Mouse (Mus musculus) bone marrow, adult 2 months (tissue): ENCODE results near the gene R3hdm2. TPM values are rescaled to one million over a fixed set of nuclear protein-coding genes. Genes with fewer than 3 reads are reported as not detected.

Source experiments
- H3K27ac ChIP-seq: fragments of 200-500 bp; 2 replicates; pipeline ENCODE4 v1.5.1; 2012; ENCODE audit warnings: low read depth, mild to moderate bottlenecking, control low read depth, inconsistent platforms, low read length; ENCODE audit not compliant: control insufficient read depth, poor library complexity, insufficient read depth
- H3K4me1 ChIP-seq: fragments of 200-500 bp; 2 replicates; pipeline ENCODE4 v1.6.1; 2011; ENCODE audit warnings: low read length; ENCODE audit not compliant: control insufficient read depth, insufficient read depth
- H3K4me3 ChIP-seq: fragments of 200-500 bp; replicated peaks from 2 replicates; pipeline ENCODE3; 2011; ENCODE audit warnings: mild to moderate bottlenecking, low read depth, low read length, control low read depth; ENCODE audit not compliant: control insufficient read depth
- CTCF ChIP-seq: fragments of 200-500 bp; IDR thresholded peaks from 2 replicates; pipeline ENCODE4 v1.5.1; 2011; ENCODE audit warnings: low read length, control low read depth; ENCODE audit not compliant: control insufficient read depth, insufficient read depth
- POLR2A ChIP-seq: fragments of 200-500 bp; IDR thresholded peaks from 2 replicates; pipeline ENCODE4 v1.6.1; 2011; ENCODE audit warnings: low read depth, mild to moderate bottlenecking, control low read depth, low read length, borderline replicate concordance; ENCODE audit not compliant: control insufficient read depth
- WGBS: fragments of 180-500 bp; shearing (Covaris S2); methylation state at CpG from one replicate; pipeline ENCODE4 v1.1.7; 2018; 5-methylcytosine and 5-hydroxymethylcytosine counted together
- polyA plus RNA-seq: library from polyadenylated mRNA; stranded (reverse); fragments of >200 nt; gene quantifications from 2 replicates; pipeline ENCODE4 v1.2.4, GENCODE M21; 2011; ENCODE audit warnings: low replicate concordance; ENCODE audit not compliant: missing spikeins, insufficient read depth, insufficient read length

R3hdm2 gene
- polyA plus RNA-seq, 1 experiment: 144 TPM

DNA sequence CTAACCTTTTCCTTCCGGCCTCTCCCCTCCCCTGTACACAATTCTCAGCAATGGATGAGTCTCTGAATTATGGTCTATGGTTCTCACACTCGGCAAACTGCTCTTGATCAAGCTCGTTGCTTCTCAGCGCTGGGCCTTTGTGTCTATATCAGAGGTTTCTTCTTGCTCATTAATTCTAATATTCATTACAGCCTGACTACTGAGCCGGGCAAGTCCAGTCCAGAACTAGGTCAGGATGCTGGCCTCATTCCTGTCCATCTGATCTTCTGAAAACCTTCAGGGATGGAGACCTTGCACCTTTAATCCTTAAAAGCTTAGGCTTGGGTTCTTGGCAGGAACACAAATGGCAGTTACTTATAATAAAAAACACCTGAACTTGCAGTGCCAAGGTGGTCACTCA, 119.4 kb downstream of the R3hdm2 start:
- TF ChIP-seq POLR2A (no peak), CTCF (no peak)
- WGBS: 92% methylated on average over 5 of the region's 5 CpGs
- Histone ChIP-seq H3K4me3 (no peak overlapping the region), H3K4me1 (no peaks in the 10 kb centered on the region), H3K27ac (no peak overlapping the region)

DNA sequence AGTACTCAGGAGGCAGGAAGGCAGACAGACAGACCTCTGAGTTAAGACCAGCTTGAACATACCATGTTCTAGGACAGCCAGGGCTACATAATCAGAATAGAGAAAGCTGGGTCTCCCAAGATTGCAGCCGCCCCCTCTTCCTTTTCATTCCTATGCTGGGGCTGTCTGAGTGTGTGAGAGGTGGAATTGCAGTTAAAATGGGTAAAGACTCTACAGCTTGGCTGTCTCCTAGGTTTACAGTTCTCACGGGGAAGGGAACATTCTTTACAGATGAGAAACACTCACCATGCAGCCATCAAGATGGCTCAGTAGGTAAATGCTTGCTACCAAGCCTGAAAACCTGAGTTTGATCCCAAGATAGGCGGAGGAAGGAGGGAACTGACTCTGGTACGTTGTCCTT, 119.9 kb downstream of the R3hdm2 start:
- no peaks in the 10 kb centered on the region for H3K4me1 ChIP-seq
- H3K27ac ChIP-seq: no peak overlapping the region
- TF ChIP-seq CTCF (no peak), POLR2A (no peak)
- 85% methylated on average over 4 of the region's 4 CpGs for WGBS
- H3K4me3 ChIP-seq: no peak overlapping the region

DNA sequence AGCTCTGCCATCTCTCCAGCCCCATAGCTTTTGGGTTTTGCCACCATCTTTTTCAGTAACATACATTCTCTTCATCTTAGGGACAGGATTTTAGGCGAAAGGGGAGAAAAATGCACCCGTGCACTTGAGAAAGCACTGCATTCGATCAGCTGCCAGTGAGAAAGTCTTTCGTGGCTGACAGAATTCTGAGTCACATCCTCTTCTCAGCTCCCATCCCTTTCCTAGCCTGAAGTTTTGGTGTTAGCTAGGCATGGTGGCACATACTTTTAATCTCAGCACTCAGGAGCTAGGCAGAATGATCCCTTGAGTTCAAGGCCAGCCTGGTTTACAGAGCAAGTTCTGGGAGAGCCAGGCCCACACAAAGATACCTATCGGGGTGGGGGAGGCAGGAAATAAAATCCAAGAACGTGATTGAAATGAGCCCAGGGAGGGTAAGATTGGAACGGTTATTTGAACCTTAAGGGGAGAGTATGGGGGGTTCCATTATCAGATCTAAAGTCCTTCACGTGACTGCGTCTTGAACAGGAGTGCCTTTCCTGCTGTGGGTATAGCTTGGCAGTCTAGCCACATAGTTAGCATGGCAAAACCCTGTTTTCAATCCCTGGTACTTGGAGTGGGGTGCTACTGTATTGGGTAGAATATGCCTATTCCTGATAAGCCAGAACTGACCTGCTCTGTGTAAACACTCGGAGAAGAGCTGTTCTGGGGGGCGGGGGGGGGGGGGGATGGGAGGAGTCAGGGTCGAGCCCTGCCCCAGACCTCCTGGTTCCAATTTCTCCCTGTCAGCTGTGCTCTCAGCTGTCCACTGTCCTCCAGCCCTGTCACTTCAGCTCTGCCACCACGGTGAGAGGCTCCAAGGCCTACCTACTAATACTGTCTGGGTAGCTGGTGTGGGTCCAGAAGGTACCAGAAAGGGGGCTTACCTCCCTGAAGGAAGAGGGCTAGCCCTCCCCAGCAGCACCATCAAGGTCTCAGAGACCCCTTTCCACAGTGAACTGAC, 121.1 kb downstream of the R3hdm2 start, which contains the start of gene Stac3:
Gene Stac3 (plus strand): TSS at position 793 of the 1,000 bp plus-strand sequence.
- no peaks in the 10 kb centered on the region for H3K4me1 ChIP-seq
- WGBS: 76% methylated on average over 13 of the region's 13 CpGs
- TF ChIP-seq POLR2A (no peak), CTCF (no peak)
- H3K4me3 ChIP-seq: no peak within 1 kb of the TSS
- H3K27ac ChIP-seq: no peak within 1 kb of the TSS

DNA sequence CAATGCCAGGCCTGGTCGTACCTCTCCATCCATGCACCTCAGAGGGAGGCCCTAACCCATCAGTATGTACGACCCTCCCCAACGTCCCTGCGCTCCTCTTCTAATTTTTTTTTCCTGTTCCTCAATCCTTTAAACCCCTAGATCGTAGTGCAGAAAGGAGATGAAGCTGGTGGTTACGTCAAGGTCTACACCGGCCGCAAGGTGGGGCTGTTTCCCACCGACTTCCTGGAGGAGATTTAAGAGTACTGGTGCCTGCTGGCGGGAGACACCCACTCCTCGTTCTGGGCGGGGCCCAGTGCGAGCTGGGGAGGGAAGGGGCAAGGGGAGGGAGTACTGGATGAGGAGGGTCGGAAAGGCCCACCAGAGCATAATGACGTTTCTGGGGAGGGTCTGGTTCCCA, 128.1 kb downstream of the R3hdm2 start:
- Histone ChIP-seq H3K4me1 (peaks cover 1% of the 10 kb centered on the region; the same call in 1 of the 2 replicates), H3K27ac (no peak overlapping the region), H3K4me3 (no peak overlapping the region)
- TF ChIP-seq POLR2A (no peak), CTCF (peak; percentile 78)
- 3% methylated on average over 15 of the region's 15 CpGs for WGBS

DNA sequence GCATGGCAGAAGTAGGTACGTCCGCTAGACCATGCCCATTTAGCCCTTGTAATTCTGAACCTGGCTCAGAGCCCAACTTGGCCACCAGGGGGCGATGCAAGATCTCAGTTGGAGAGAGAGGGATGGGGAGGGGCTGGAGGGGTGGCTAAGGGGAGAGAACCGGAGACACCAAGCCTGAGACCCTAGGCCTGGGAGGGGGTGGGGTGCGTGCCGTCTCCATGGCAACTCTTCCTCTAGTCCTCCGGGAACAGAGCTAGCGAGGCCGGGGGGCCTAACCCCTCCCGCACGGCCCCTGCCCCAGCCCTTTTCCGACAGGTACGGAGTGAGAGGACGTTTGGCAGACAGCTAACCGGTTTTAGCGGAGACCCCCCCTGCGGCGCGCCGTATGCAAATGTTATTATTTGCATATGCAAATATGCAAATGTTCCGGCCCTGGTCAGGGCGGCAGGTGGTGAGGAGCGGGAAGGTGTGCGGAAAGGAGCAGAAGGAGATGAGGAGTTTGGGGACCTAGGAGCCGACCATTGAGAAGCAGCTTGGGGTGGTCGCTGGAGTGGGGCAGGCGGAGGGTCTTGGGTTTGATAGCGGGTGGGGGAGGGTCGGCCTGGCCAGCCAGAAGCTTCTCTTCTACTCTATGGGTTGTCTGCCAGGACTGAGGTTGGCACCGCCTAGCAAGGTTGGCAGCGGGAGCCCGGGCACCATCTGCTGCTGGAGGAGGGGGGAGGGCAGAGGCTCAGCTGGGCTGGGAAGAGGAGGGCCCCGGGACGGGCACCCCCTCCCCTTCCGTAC, 129.1 kb downstream of the R3hdm2 start:
- TF ChIP-seq POLR2A (no peak), CTCF (peak; percentile 89)
- Histone ChIP-seq H3K27ac (no peak overlapping the region), H3K4me1 (peaks cover 1% of the 10 kb centered on the region; the same call in 1 of the 2 replicates), H3K4me3 (no peak overlapping the region)
- 3% methylated on average over 35 of the region's 35 CpGs for WGBS

DNA sequence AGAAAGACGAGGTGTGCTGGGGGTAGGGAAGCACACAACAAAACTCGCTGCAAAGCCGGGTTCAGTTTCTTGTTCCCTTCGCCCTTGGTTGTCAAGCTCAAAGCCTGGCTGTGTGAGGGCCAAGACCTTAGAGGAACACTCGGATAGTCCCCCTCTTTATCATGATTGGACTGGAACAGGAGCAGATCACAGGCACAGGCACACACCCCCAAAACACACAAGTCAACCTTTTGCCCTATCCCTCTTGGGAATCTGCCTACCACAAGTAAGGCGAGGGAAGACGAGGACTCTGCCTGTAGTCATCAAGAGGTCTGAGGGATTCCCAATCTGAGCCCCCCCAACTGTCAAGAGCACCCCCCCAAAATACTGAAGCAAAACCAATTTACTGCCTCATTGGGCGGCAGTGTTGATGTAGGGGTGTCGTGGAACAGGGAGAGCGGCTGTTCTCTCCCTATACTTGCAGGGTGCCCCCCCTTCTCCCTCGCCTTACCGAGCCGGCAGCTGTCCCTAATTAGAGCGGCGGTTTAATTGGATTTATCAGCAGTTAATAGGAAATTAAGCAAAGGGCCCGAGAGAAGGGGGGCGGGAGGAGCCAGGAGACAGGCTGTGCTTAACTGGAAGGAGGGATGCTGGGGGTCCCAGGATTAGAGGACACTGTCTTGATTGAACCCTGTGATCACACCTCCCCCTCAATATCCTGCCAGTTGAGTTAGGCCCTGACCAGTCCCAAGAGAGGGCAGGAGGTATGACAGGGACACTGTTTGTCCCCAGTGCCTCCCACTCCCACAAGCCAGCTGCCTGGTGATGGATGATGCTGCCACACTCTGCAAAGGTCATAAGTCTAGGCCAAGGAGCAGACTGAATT, 129.9 kb downstream of the R3hdm2 start:
- Histone ChIP-seq H3K27ac (no peak overlapping the region), H3K4me3 (no peak overlapping the region), H3K4me1 (peaks cover 1% of the 10 kb centered on the region; the same call in 1 of the 2 replicates)
- no peak for TF ChIP-seq CTCF
- no peak for TF ChIP-seq POLR2A
- WGBS: 40% methylated on average over 17 of the region's 17 CpGs

DNA sequence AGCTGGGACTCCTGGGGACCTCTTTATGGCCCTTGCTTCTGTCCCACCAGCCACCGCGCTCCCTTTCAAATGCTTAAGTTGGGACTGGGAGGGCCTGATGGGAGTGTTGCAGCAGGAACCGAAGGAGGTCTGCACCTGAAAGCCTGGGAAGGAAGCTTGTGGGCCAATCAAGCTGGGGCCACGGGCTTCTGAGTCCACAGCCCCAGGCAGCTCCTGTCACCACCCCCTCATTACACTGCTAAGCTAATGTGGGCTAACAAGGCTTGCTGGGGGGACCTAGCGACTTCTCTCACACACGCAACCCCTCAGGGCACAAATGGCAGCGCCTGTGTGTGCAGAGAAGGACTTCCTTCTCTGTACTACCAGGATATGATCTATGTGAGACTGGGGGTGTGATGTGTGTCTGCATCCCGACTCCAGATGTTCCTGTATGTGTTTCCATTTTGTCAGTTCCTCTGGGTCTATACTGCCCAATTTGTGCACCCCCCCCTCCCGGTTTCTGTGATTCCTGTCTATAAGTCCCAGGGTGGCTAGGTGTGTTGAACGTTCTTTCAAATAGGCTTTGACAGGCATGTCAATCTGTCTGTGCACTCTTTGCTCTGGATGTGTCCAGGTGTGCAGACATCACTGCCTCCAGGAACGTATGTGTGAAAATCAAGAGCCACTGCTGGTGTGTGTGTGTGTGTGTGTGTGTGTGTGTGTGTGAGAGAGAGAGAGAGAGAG, 130.9 kb downstream of the R3hdm2 start:
- 16% methylated on average over 11 of the region's 11 CpGs for WGBS
- Histone ChIP-seq H3K4me1 (peaks cover 1% of the 10 kb centered on the region; the same call in 1 of the 2 replicates), H3K27ac (no peak overlapping the region), H3K4me3 (no peak overlapping the region)
- TF ChIP-seq CTCF: no peak
- TF ChIP-seq POLR2A: no peak
